Mouse (Mus musculus): ENCODE measurements at regions not wholly inside any gene's neighbourhood (a gene's known extent, or its start where the extent isn't known, plus 50 kb on each side); places are given as distances from the start of the nearest gene placed in this dataset.

- no peak for DNase-seq (ENCODE audit: low spot score)
These were observed 277.5 kb upstream of the Camk1g start for GRCm38 (mm10) chr1:193647371-193648270.

- DNase-seq (ENCODE audit: low spot score): no peak
These were observed 274.4 kb upstream of the Camk1g start for GRCm38 (mm10) chr1:193644506-193644905.

- DNase-seq (ENCODE audit: low spot score): no peak
These were observed 266.4 kb upstream of the Camk1g start for GRCm38 (mm10) chr1:193636451-193636850.

GRCm38 (mm10) chr1:193632115-193632514, 262.0 kb upstream of the Camk1g start:
- no peak for DNase-seq (ENCODE audit: low spot score)

GRCm38 (mm10) chr1:193629887-193630286, 259.8 kb upstream of the Camk1g start:
- DNase-seq (ENCODE audit: low spot score): no peak

GRCm38 (mm10) chr1:193626924-193627849, 257.1 kb upstream of the Camk1g start:
- no peak for DNase-seq (ENCODE audit: low spot score)

- DNase-seq (ENCODE audit: low spot score): no peak
These were observed 255.2 kb upstream of the Camk1g start for GRCm38 (mm10) chr1:193625101-193625956.

- DNase-seq (ENCODE audit: low spot score): no peak
These were observed 253.5 kb upstream of the Camk1g start for GRCm38 (mm10) chr1:193623571-193623970.

- no peak for DNase-seq (ENCODE audit: low spot score)
These were observed 248.2 kb upstream of the Camk1g start for GRCm38 (mm10) chr1:193618250-193618649.

- no peak for DNase-seq (ENCODE audit: low spot score)
These were observed 240.4 kb upstream of the Camk1g start for GRCm38 (mm10) chr1:193610471-193610870.

GRCm38 (mm10) chr1:193599895-193600294, 229.8 kb upstream of the Camk1g start:
- no peak for DNase-seq (ENCODE audit: low spot score)

- no peak for DNase-seq (ENCODE audit: low spot score)
These were observed 229.1 kb upstream of the Camk1g start for GRCm38 (mm10) chr1:193599163-193599562.

GRCm38 (mm10) chr1:193590301-193590829, 220.3 kb upstream of the Camk1g start:
- no peak for DNase-seq (ENCODE audit: low spot score)

GRCm38 (mm10) chr1:193588477-193589464, 218.7 kb upstream of the Camk1g start:
- no peak for DNase-seq (ENCODE audit: low spot score)

- no peak for DNase-seq (ENCODE audit: low spot score)
These were observed 217.2 kb upstream of the Camk1g start for GRCm38 (mm10) chr1:193587317-193587716.

GRCm38 (mm10) chr1:193586896-193587295, 216.8 kb upstream of the Camk1g start:
- no peak for DNase-seq (ENCODE audit: low spot score)

- DNase-seq (ENCODE audit: low spot score): no peak
These were observed 213.7 kb upstream of the Camk1g start for GRCm38 (mm10) chr1:193583791-193584190.

GRCm38 (mm10) chr1:193580393-193580792, 210.3 kb upstream of the Camk1g start:
- DNase-seq (ENCODE audit: low spot score): no peak

- no peak for DNase-seq (ENCODE audit: low spot score)
These were observed 209.6 kb upstream of the Camk1g start for GRCm38 (mm10) chr1:193579671-193580070.

- DNase-seq (ENCODE audit: low spot score): no peak
These were observed 208.6 kb upstream of the Camk1g start for GRCm38 (mm10) chr1:193578661-193579175.
